Mouse (Mus musculus): ENCODE data around the gene Vegfa. TPM values are rescaled to one million over a fixed set of nuclear protein-coding genes. Genes with fewer than 3 reads are reported as not detected.

Gene Vegfa
- 100 to 1,000 TPM; 416 to 698 TPM for total RNA-seq (2021)
- long read RNA-seq, experiment 1, transcript Vegfa-205 (4 exons, 874 nt), result minor isoform, 7 of 468 reads
- long read RNA-seq, experiment 1, transcript Vegfa-202 (7 exons, 3,451 nt), result major isoform, 147 of 468 reads
- long read RNA-seq, experiment 1, transcript Vegfa-207 (8 exons, 1,973 nt), result minor isoform, 61 of 468 reads
- long read RNA-seq, experiment 1, transcript Vegfa-201 (6 exons, 2,765 nt), result minor isoform, 71 of 468 reads
- long read RNA-seq, experiment 1, partial matches to known transcripts, result 15 of 468 reads
- long read RNA-seq, experiment 1, other reads (novel, unspliced or antisense), result 158 of 468 reads
- long read RNA-seq, experiment 2, transcript Vegfa-202 (7 exons, 3,451 nt), result major isoform, 180 of 512 reads
- long read RNA-seq, experiment 2, transcript Vegfa-205 (4 exons, 874 nt), result minor isoform, 9 of 512 reads
- long read RNA-seq, experiment 2, transcript Vegfa-201 (6 exons, 2,765 nt), result minor isoform, 137 of 512 reads
- long read RNA-seq, experiment 2, transcript Vegfa-207 (8 exons, 1,973 nt), result minor isoform, 54 of 512 reads
- long read RNA-seq, experiment 2, partial matches to known transcripts, result 13 of 512 reads
- long read RNA-seq, experiment 2, other reads (novel, unspliced or antisense), result 111 of 512 reads

- DNase-seq (ENCODE audit: low spot score in 2 of 2), result peak; percentile 93
These were observed at the start of gene Vegfa for GRCm38 (mm10) chr17:46032257-46032991. Vegfa (minus strand) TSS chr17:46032369.

DNA sequence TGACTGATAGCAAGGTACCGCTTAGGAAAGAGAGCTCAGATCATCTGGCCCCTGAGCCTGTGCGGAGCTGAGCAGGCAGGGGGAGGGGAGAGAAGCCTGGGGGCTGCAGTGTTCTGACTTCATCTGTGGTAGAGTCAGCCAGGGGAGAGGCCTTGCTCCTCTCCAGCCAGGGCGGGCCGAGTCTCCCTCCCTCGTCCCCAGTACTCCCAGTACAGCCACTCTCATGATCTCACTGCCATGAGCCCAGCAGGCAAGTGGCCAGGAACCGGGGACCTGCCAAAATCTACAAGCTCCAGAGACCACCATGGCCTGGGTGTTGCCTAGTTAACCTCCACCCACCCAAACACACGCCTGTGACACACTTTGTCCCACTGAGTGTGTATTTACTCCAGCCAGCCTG is 49.5 kb upstream of the Vegfa start:
- peak in 1 of 2 experiments; percentile 37 for DNase-seq (ENCODE audit: low spot score in 2 of 2)

DNA sequence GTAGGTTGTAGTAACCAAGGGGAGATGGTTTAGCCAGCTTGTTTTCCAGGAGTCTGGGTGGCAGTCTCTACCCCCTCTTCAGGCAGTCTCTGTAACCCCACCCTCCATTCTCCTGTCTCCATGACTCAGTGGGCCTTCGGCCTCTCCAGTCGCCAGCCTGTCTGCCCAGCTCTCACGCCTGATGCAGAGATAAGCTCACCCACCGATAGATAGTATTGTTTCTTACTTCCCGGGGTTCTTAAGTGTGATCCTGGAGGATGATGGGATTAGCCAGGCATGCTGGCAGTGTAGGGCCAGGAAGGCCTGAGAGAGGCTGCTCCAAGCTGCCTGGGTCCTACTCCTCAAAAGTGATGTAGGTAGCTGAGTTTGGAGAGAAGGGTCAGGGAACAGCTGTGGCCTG is 48.9 kb upstream of the Vegfa start:
- no peak for DNase-seq (ENCODE audit: low spot score in 2 of 2)

DNA sequence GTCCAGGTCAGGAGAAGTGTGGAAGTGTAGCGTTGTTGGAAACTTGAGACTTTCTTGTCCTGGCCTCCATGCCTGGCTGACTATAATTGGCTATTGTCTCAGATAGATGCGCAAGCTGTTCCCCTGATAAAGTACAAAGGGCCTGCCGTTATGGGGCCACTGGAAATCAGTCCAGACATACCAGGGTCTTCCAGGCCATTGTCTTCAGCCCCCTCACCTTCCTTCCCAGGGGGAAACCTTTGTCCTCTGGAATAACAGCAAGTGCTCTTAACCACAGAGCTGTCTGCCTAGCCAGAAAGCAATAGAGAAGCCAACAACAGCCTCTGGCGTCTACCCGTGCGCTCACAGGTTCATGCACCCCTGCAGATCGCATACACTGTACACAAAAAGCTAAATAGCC is 48.2 kb upstream of the Vegfa start:
- no peak for DNase-seq (ENCODE audit: low spot score in 2 of 2)

- DNase-seq (ENCODE audit: low spot score in 2 of 2), result no peak
These were observed 46.9 kb upstream of the Vegfa start for GRCm38 (mm10) chr17:46079037-46079436.

DNA sequence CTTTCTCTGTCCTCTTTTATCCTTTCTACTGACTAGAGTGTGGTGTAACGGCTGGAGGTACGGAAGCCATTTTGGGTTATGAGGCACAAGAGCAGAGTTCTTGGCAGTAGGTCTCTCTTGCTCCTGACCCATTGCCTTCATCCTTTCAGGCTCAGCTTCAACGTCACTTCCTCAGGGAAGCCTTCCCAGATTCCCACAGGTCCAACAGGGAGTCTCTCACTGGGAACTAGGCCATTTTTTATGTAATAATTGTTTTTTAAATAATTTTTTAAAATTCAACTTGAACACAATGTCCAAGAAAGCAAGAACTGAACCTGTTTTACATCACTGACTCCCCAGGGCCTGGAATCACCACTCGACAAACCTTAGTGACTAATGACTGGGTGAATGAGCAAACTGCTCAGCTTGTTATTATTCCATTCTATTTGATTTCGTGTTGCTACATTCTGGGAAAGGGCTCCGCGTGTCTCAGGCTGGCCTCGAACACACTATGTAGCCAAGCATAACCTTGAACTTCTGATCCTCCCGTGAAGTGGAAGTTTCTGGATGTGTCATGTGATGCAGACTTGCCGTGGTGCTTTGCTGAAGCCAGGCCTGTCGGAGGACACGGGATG is 45.9 kb upstream of the Vegfa start:
- DNase-seq (ENCODE audit: low spot score in 2 of 2), result no peak

- no peak for DNase-seq (ENCODE audit: low spot score in 2 of 2)
These were observed 44.0 kb upstream of the Vegfa start for GRCm38 (mm10) chr17:46076260-46076551.

- DNase-seq (ENCODE audit: low spot score in 2 of 2), result no peak
These were observed 43.5 kb upstream of the Vegfa start for GRCm38 (mm10) chr17:46075551-46076259.

DNA sequence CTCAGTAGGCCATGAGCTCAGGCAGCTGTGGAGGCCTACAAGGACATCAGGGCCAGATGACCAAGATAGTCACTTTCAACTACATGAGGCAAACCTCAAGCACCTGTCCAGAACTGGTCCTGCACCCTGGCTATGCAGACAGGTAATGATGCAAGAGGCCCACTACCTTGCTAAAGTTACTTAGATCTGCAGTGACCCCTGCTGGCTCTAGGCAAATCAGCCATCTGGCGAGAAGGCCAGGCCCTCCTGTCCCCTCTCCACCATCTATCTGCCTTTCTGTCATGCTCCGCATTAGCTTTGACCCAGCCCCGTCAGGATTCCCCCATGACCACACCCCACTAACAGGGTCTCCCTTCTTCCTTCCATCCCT is 42.9 kb upstream of the Vegfa start:
- peak in 1 of 2 experiments; percentile 35 for DNase-seq (ENCODE audit: low spot score in 2 of 2)

GRCm38 (mm10) chr17:46074398-46075115 is 42.4 kb upstream of the Vegfa start:
- DNase-seq (ENCODE audit: low spot score in 2 of 2), result no peak

DNA sequence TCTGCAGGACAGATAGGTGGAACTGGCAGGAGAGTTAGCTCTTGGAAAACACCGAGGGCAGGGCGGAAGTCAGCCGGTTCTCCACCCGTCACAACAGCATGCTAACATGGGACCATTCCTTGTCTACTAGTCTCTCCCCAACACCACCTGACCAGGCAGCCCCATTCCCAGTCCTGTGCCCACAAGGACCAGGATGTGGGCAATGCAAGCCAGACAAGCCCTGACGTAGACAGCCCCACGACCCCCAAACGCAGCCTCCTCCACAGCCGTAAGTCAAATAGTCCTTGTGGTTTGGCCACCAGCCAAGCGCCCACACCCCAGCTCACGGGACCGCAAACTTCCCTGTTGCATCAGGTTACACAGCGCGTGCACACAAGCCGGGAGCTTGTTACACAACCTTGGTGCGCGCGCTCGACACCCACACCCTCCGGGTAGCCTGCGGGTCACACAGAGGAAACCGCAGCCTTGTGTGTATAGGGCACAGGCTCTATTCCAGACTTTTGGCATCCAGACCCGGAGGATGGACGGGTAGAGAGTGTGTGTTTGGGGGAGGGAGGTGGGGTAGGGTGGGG is 41.6 kb upstream of the Vegfa start:
- peak; percentile 63 to 71 for DNase-seq (ENCODE audit: low spot score in 2 of 2)

DNA sequence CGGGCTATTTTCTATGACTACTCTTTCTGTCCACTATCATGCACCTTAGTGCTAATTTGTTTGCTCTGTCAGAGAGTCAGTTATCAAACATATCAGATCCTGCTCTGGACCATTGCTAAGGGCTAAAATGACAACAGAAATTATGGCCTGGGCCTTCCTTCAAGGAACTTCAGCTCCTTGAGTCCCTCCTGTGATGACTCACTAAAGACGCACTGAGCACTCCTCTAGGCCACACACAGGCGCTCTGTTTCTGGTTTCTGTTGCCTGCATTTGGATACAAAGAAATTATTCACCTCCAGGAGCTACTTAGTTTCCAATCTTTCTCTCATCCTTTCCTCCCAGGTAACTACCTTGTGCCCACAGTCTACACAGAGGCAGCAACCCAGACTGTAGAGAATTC is 39.4 kb upstream of the Vegfa start:
- DNase-seq (ENCODE audit: low spot score in 2 of 2), result no peak

- DNase-seq (ENCODE audit: low spot score in 2 of 2), result peak; percentile 29 to 49
These were observed 37.9 kb upstream of the Vegfa start for GRCm38 (mm10) chr17:46070046-46070445.

GRCm38 (mm10) chr17:46063974-46064312 is 31.8 kb upstream of the Vegfa start:
- no peak for DNase-seq (ENCODE audit: low spot score in 2 of 2)

DNA sequence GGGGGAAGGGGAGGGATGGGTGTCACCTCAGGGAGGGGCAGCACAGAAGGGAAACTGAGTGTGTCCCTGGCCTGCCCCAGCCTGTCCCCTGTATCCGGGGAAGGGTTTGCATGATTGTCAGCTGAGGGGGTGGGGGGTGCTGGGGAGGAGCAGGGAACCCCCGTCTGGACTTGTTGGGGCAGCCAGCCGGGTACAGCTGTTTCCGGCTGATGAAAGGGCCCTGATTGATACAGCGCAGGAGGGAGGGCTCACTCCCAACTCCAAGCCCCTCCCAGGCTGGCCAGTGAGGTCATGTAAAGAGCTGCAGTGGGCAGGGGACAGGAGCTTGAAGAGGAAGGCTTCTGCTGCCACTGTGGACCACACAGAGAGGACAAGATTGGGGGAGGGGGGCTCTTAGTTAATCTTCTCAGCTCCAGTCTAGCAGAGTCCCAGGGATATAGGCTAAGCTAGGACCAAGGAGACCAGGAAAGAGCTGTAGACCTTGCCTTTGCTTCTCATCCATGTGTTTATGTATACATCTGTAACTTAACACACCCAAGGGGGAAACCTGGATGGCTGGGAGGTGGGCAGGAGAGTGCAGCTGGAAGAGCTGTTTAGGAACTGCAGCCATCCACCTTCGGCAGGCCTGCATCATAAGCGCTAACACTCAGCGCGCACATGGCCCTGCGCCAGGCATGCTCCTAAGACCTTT is 31.3 kb upstream of the Vegfa start:
- DNase-seq (ENCODE audit: low spot score in 2 of 2), result no peak

DNA sequence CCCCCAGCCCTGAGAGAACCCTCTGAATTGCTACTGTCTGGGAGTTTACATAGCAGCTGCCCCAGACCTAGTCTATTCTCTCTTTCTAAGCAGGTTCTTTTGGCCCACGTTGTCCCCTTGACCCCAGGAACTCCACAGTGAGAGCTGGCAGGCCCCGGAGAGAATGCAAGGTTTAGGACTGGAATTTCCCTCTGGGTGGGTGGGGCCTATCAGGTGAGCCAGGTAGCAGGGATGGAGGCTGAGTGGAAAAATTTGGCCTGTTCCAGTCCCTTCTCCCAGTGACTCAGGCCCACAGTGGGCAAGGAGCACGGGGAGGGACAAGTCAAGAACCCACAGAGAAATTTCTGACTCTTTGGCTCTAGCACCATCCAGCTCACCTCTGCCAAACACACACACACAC is 28.1 kb upstream of the Vegfa start:
- DNase-seq (ENCODE audit: low spot score in 2 of 2), result no peak

GRCm38 (mm10) chr17:46059226-46059825 is 27.2 kb upstream of the Vegfa start:
- no peak for DNase-seq (ENCODE audit: low spot score in 2 of 2)

DNA sequence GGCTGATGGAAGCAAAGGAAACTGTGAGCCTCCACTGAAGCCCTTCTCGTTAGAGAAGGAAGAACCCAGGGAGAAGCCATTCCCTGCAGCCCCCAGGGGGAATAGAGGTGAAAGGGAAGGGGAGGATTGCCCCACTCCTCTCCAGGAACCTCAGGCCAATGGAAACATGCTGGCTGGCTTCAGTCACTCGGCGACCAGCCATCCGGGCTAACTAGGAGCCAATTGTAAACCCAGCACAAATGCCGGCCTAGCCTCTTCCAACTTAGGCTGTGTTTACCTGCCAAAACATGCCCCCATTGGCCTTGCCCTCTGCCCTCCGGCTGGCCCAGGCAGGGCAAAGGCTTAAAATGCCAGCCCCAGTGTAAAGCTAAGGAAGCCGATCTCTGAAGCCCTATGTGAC is 24.1 kb upstream of the Vegfa start:
- DNase-seq (ENCODE audit: low spot score in 2 of 2), result peak in 1 of 2 experiments; percentile 39

DNA sequence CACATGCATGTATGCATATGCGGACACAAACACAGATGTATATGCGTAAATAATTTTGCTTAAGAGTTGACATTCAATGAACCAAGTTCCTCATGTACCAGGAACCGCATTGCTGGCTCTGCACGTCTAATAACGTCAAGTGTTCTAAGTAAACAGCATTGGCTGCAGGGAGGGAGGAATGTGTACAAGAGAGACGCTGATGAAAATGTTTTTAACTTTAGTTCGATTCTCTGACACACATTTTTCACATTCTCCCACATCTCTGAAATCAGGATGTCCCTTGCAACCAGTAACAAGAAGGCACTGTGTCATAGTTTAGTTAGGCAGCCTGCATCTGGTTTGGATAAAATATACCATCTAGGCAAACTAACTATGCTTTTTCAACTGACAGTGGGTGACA is 23.6 kb upstream of the Vegfa start:
- no peak for DNase-seq (ENCODE audit: low spot score in 2 of 2)

All from adrenal gland, adult 18-20 months (tissue).